Mouse (Mus musculus): Measurements from ENCODE around the gene Gpd1. TPM values are rescaled to one million over a fixed set of nuclear protein-coding genes. Genes with fewer than 3 reads are reported as not detected.

Gpd1 gene
- 83.4 TPM for polyA plus RNA-seq (2015; fragmentation: Illumina TruSeq; extraction: RNeasy Lipid Tissue Mini Kit (QIAGEN cat#74804); ENCODE audit: low read depth, low replicate concordance)

DNA sequence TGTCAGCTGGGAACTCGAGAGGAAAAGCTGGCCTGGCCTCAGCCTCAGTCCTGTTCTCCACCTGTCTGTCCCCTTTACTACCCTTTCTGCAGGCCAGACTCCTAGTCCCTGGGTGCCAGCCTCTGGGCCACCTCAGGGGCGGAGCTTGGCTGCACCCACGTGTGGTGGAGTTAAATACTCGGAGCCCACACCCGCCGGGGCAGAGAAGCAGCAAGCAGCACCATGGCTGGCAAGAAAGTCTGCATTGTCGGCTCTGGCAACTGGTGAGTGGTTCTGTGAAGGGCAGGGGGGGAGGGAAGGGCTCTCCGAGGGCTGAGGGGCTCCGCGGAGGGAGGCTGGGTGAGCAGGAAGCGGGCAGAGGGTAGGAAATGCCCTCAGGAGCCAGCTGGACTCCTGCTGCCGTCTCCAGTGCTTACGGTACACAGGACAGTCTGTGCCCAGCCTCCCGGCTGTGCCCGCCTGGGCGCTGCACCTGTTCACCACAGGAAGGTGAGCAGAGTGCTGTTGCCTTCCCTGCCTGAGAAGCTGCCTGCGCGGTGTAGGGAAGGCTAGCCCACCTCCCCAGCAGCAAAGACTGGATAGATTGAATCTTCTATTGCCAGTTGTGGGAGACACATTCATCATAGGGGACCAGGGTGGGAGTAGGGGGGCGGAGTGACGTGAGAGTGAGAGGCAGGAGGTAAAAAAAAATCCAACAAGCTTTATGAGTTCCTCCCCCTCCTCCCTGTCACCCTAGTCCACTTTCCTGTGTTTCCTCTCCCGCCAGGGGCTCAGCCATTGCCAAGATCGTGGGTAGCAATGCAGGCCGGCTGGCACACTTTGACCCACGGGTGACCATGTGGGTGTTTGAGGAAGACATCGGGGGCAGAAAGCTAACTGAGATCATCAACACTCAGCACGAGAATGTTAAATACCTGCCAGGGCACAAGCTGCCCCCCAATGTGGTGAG lies at the start of gene Gpd1:
TSS of gene Gpd1 (plus strand) at position 130 of the 949 bp plus-strand sequence.

GRCm38 (mm10) chr15:99670154-99670821 lies 47.0 kb upstream of the Gpd1 start, which contains the start of gene Asic1:
Gene Asic1, plus strand, starts transcription at chr15:99670368.

GRCm38 (mm10) chr15:99701999-99702900 lies 15.1 kb upstream of the Gpd1 start, which contains the start of gene Smarcd1:
Gene Smarcd1, plus strand, starts transcription at chr15:99702129.

DNA sequence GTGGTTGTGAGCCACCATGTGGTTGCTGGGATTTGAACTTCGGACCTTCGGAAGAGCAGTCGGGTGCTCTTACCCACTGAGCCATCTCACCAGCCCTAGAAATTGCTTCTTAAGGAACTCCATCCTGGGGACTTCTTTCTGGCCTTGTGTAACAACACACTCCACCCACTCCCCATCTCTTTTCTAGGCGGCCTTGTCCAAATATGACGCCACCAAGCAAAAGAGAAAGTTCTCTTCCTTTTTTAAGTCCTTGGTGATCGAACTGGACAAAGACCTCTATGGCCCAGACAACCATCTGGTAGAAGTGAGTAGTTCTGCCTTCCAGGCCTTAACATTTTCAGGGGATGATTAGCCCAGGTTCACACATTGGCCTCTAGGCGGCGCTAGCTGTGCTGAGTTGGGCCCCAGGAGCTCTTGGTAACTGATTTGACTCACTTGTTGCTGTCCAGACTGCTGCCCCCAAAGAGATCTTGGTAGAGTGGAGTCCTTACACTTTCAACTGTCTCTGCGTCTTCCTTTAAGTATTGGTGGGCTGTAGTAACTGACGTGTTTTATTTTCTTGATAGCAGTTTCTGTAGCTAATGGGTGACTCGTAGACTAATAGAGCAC lies 11.8 kb upstream of the Gpd1 start, which contains the start of gene Gm17349:
TSS of gene Gm17349 (minus strand) at position 51 of the 609 bp plus-strand sequence.

GRCm38 (mm10) chr15:99725341-99726155 lies 8.2 kb downstream of the Gpd1 start, which contains the start of gene Cox14:
Gene Cox14, plus strand, starts transcription at chr15:99725618.

DNA sequence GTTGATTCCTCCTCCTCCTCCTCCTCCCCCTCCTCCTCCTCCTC lies 55.4 kb downstream of the Gpd1 start, which contains the start of gene Cers5:
TSS of gene Cers5 (minus strand) at position 5 of the 44 bp plus-strand sequence.

Other genes starting within 250 kb of the Gpd1 start
- gene Bcdin3d, start 242.8 kb upstream of the Gpd1 start, polyA plus RNA-seq (2015; fragmentation: Illumina TruSeq; extraction: RNeasy Lipid Tissue Mini Kit (QIAGEN cat#74804); ENCODE audit: low read depth, low replicate concordance), result 6.5 TPM
- gene Faim2, start 189.3 kb upstream of the Gpd1 start, polyA plus RNA-seq (2015; fragmentation: Illumina TruSeq; extraction: RNeasy Lipid Tissue Mini Kit (QIAGEN cat#74804); ENCODE audit: low read depth, low replicate concordance), result 375 TPM
- not detected for gene Aqp2, start 138.5 kb upstream of the Gpd1 start, polyA plus RNA-seq (2015; fragmentation: Illumina TruSeq; extraction: RNeasy Lipid Tissue Mini Kit (QIAGEN cat#74804); ENCODE audit: low read depth, low replicate concordance)
- gene Aqp5, start 126.7 kb upstream of the Gpd1 start, polyA plus RNA-seq (2015; fragmentation: Illumina TruSeq; extraction: RNeasy Lipid Tissue Mini Kit (QIAGEN cat#74804); ENCODE audit: low read depth, low replicate concordance), result 0.62 TPM
- not detected for gene Aqp6, start 116.1 kb upstream of the Gpd1 start, polyA plus RNA-seq (2015; fragmentation: Illumina TruSeq; extraction: RNeasy Lipid Tissue Mini Kit (QIAGEN cat#74804); ENCODE audit: low read depth, low replicate concordance)
- 12.5 TPM for gene Racgap1, start 65.9 kb upstream of the Gpd1 start, polyA plus RNA-seq (2015; fragmentation: Illumina TruSeq; extraction: RNeasy Lipid Tissue Mini Kit (QIAGEN cat#74804); ENCODE audit: low read depth, low replicate concordance)
- 47.8 TPM for gene Asic1, start 47.1 kb upstream of the Gpd1 start, polyA plus RNA-seq (2015; fragmentation: Illumina TruSeq; extraction: RNeasy Lipid Tissue Mini Kit (QIAGEN cat#74804); ENCODE audit: low read depth, low replicate concordance)
- gene Smarcd1, start 15.4 kb upstream of the Gpd1 start, polyA plus RNA-seq (2015; fragmentation: Illumina TruSeq; extraction: RNeasy Lipid Tissue Mini Kit (QIAGEN cat#74804); ENCODE audit: low read depth, low replicate concordance), result 94.7 TPM
- gene Gm17349, start 12.0 kb upstream of the Gpd1 start, polyA plus RNA-seq (2015; fragmentation: Illumina TruSeq; extraction: RNeasy Lipid Tissue Mini Kit (QIAGEN cat#74804); ENCODE audit: low read depth, low replicate concordance), result not detected
- gene Cox14, start 8.1 kb downstream of the Gpd1 start, polyA plus RNA-seq (2015; fragmentation: Illumina TruSeq; extraction: RNeasy Lipid Tissue Mini Kit (QIAGEN cat#74804); ENCODE audit: low read depth, low replicate concordance), result 204 TPM
- 39.3 TPM for gene Cers5, start 55.4 kb downstream of the Gpd1 start, polyA plus RNA-seq (2015; fragmentation: Illumina TruSeq; extraction: RNeasy Lipid Tissue Mini Kit (QIAGEN cat#74804); ENCODE audit: low read depth, low replicate concordance)
- 8.2 TPM for gene Lima1, start 157.9 kb downstream of the Gpd1 start, polyA plus RNA-seq (2015; fragmentation: Illumina TruSeq; extraction: RNeasy Lipid Tissue Mini Kit (QIAGEN cat#74804); ENCODE audit: low read depth, low replicate concordance)
- gene Fam186a, start 249.5 kb downstream of the Gpd1 start, polyA plus RNA-seq (2015; fragmentation: Illumina TruSeq; extraction: RNeasy Lipid Tissue Mini Kit (QIAGEN cat#74804); ENCODE audit: low read depth, low replicate concordance), result 0.04 TPM